Mouse (Mus musculus): ENCODE results near the gene Gm12394.

DNA sequence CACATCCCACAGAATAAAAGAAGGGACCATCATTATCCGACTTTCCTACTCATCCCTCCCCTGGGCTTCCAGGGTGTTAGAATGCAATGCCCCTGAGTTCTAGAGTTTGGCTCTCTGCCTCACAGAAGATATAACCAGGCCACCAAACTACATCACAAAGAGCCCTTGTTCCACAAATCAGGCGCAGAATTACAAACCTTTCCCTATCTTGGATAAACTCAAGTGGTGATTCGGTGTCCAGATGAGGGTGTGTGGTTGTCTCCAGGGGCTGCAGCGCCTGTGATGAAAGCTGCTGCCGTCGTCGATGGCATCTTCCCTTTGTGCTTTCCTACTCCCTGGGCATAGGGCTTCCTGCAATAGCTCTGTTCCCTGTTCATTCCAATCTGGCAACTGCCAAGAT lies 17.6 kb upstream of the Gm12394 start, which contains the start of gene Fam205c:
- no peak for TF ChIP-seq POLR2A (IDR thresholded peaks at IDR 0.05; ENCODE audit: borderline replicate concordance, extremely low read depth, low read depth, low read length)
- TF ChIP-seq CTCF (IDR thresholded peaks at IDR 0.05; ENCODE audit: insufficient read depth, low read length) = no peak

Measured in lung, adult 2 months (tissue).